Mouse (Mus musculus): ENCODE measurements around the gene Gm3468.
A peak's percentile ranks its signal among the peaks of the same experiment; 100 is the strongest.
"Not testable (repeated sequence)": the region's sequence is repeated elsewhere in the genome, so short reads cannot be mapped to it uniquely, and the experiment has no call there.

Gene Gm3468

GRCm38 (mm10) chr14:6108272-6108925 lies at the start of gene Gm3468:
Gene Gm3468, minus strand, starts transcription at chr14:6108665.
- DNase-seq (ENCODE audit: low read depth, low spot score), result peak; percentile 88

DNA sequence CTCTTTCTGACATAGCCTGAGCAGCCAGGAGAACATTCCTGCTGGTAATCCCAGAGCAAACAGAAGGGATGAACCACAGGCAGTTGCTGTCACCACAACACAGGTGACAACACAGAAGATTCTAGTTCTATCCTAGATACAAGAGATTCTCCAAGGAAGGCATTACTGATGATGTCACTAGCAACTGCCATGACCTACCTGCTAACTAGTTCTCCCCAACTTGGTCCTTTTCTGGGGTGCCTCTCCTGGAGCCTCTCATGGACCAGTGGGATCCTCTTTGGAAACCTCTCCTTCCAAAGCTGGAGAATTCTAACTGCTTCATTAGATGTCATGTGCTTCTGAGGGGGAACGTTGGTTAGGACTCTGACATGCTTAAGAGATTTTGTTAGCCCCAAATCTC lies 17.2 kb upstream of the Gm3468 start, which contains the start of gene Gm3476:
TSS of gene Gm3476 (minus strand) at position 101 of the 400 bp plus-strand sequence.
- DNase-seq (ENCODE audit: low read depth, low spot score), result not testable (repeated sequence)

GRCm38 (mm10) chr14:6107500-6107899 lies 965 bp downstream of the Gm3468 start:
- DNase-seq (ENCODE audit: low read depth, low spot score), result peak; percentile 3

DNA sequence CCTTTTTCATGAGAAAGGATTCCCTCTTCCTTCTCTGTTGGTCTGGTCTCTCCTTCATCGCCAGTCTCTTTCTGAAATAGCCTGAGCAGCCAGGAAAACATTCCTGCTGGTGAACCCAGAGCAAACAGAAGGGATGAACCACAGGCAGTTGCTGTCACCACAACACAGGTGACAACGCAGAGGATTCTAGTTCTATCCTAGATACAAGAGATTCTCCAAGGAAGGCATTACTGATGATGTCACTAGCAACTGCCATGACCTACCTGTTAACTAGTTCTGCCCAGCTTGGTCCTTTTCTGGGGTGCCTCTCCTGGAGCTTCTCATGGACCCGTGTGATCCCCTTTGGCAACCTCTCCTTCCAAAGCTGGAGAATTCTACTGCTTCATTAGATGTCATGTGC lies 14.6 kb downstream of the Gm3468 start, which contains the start of gene Gm8206:
TSS of gene Gm8206 (minus strand) at position 101 of the 400 bp plus-strand sequence.
- not testable (repeated sequence) for DNase-seq (ENCODE audit: low read depth, low spot score)

GRCm38 (mm10) chr14:6058167-6058566 lies 50.3 kb downstream of the Gm3468 start, which contains the start of gene Gm6337:
Gene Gm6337, minus strand, starts transcription at chr14:6058267.
- DNase-seq (ENCODE audit: low read depth, low spot score), result not testable (repeated sequence)

Data from CD4-positive, CD25-positive, alpha-beta regulatory T cell, adult 2 months (primary cell).